Mouse (Mus musculus) heart, embryonic 12.5 days (tissue): ENCODE data around the gene Socs5. TPM values are rescaled to one million over a fixed set of nuclear protein-coding genes. Genes with fewer than 3 reads are reported as not detected.

Experiments used
- ATAC-seq: fragments of 200-750 bp; cut with Nextera tagmentation; 2 replicates; pipeline ENCODE4 v1.8.0; 2017; ENCODE audit warnings: moderate TSS enrichment, moderate library complexity; ENCODE audit not compliant: insufficient number of reproducible peaks, low FRiP score
- H3K27ac ChIP-seq: fragments of 300-500 bp; sonication (generic); 2 replicates; pipeline ENCODE4 v1.5.1; 2016; ENCODE audit warnings: mild to moderate bottlenecking, moderate library complexity; ENCODE audit not compliant: poor library complexity, severe bottlenecking
- H3K27me3 ChIP-seq: fragments of 300-500 bp; sonication (generic); replicated peaks from 2 replicates; pipeline ENCODE4 v1.6.1; 2016; ENCODE audit warnings: mild to moderate bottlenecking, moderate library complexity
- H3K36me3 ChIP-seq: fragments of 300-500 bp; sonication (generic); 2 replicates; pipeline ENCODE4 v1.6.1; 2016; ENCODE audit warnings: mild to moderate bottlenecking, moderate library complexity
- H3K4me1 ChIP-seq: fragments of 300-500 bp; sonication (generic); replicated peaks from 2 replicates; pipeline ENCODE4 v1.6.1; 2016; ENCODE audit warnings: mild to moderate bottlenecking
- H3K4me2 ChIP-seq: fragments of 300-500 bp; sonication (generic); 2 replicates; pipeline ENCODE4 v1.6.1; 2016; ENCODE audit warnings: mild to moderate bottlenecking, moderate library complexity
- H3K4me3 ChIP-seq: fragments of 300-500 bp; sonication (generic); 2 replicates; pipeline ENCODE4 v1.5.1; 2016; ENCODE audit warnings: mild to moderate bottlenecking
- H3K9ac ChIP-seq: fragments of 300-500 bp; sonication (generic); 2 replicates; pipeline ENCODE4 v1.6.1; 2016; ENCODE audit warnings: mild to moderate bottlenecking, moderate library complexity
- H3K9me3 ChIP-seq: fragments of 300-500 bp; sonication (generic); replicated peaks from 2 replicates; pipeline ENCODE4 v1.6.1; 2016; ENCODE audit warnings: mild to moderate bottlenecking, moderate library complexity
- WGBS: fragments of 180-500 bp; shearing (Covaris S2); methylation state at CpG from one replicate; pipeline ENCODE4 v1.1.7; 2016; 5-methylcytosine and 5-hydroxymethylcytosine counted together
- polyA plus RNA-seq: library from polyadenylated mRNA; unstranded; fragments of >200 nt; fragmentation: Nextera tagmentation; extraction: Ambion mirVana; gene quantifications from 2 replicates; pipeline ENCODE4 v1.2.1, GENCODE M21; 2016

The Socs5 gene
- polyA plus RNA-seq, 1 experiment from 2014 or later, result 13.5 TPM

DNA sequence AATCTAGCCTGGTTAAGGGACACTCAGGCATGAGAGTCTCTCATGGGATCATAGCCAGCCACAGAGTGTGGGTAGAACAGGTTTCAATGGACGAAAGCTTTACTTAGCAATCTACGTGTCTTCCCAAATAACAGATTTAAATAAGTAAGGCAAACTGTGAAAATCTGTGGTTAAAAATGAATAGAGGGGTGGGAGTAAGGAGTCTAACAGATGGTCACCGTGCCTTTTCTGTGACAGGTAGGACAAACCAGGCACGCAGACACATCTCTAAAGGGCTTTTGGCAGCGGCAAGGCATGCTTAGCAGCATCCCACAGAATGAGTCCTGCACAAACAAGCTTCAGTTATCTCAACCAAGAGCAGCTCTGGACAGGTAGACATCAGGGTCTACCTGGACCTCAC, 59.9 kb downstream of the Socs5 start:
- H3K36me3 ChIP-seq, result no peaks in the 10 kb centered on the region
- no peaks in the 10 kb centered on the region for H3K9me3 ChIP-seq
- 90% methylated on average over 5 of the region's 5 CpGs for WGBS
- no peak overlapping the region for H3K4me3 ChIP-seq
- H3K27me3 ChIP-seq, result no peaks in the 10 kb centered on the region
- H3K4me2 ChIP-seq, result no peak overlapping the region
- ATAC-seq, result no peak
- H3K9ac ChIP-seq, result no peak overlapping the region
- no peaks in the 10 kb centered on the region for H3K4me1 ChIP-seq
- H3K27ac ChIP-seq, result no peak overlapping the region

DNA sequence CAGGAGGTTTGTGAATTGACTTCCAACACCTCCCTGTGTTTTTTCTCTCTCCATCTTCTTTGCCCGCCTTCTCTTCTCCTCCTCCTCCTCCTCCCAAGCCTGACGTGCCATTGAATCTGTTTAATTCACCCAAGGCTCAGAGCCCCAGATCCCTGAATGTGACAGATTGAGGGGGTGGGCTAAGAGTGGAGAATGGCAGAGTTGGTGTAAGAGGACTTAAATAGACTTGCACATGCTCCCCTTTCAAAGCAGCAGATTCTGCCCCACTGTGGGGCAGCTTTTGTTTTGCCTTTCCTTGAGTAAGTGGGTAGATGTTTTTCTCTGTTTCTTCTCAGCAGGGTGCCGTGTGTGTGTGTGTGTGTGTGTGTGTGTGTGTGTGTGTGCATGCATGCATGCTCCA, 61.6 kb downstream of the Socs5 start:
- no peak overlapping the region for H3K9ac ChIP-seq
- 57% methylated on average over 3 of the region's 3 CpGs for WGBS
- H3K4me1 ChIP-seq, result no peaks in the 10 kb centered on the region
- no peak overlapping the region for H3K4me2 ChIP-seq
- ATAC-seq, result no peak
- H3K4me3 ChIP-seq, result no peak overlapping the region
- H3K27ac ChIP-seq, result no peak overlapping the region
- no peaks in the 10 kb centered on the region for H3K27me3 ChIP-seq
- no peaks in the 10 kb centered on the region for H3K36me3 ChIP-seq
- H3K9me3 ChIP-seq, result peaks cover 7% of the 10 kb centered on the region; the same call in 1 of the 2 replicates

DNA sequence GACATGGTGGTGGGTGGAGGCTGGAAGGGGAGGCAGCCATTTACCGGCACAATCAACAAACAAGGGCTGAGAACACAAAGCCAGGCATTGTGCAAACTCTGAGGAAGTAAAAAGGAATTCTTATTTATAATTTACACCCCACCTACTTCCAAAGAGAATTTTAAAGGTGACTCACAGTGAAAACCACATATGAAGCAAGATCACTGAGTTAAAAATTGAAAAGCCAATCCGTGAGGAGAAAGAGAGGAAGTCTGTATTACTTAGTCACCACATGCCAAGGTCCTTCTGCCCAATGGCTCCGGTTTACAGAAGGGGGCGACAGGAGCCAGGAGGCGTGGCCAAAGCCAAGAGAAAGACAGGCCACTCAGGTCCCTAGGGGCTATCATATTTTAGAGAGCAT, 62.9 kb downstream of the Socs5 start:
- no peaks in the 10 kb centered on the region for H3K36me3 ChIP-seq
- peaks cover 7% of the 10 kb centered on the region; the same call in 1 of the 2 replicates for H3K9me3 ChIP-seq
- H3K27me3 ChIP-seq, result no peaks in the 10 kb centered on the region
- no peak overlapping the region for H3K27ac ChIP-seq
- WGBS, result 54% methylated on average over 5 of the region's 5 CpGs
- peaks cover 4% of the 10 kb centered on the region; the same call in 1 of the 2 replicates for H3K4me1 ChIP-seq
- no peak for ATAC-seq
- H3K4me2 ChIP-seq, result no peak overlapping the region
- H3K9ac ChIP-seq, result no peak overlapping the region
- no peak overlapping the region for H3K4me3 ChIP-seq

DNA sequence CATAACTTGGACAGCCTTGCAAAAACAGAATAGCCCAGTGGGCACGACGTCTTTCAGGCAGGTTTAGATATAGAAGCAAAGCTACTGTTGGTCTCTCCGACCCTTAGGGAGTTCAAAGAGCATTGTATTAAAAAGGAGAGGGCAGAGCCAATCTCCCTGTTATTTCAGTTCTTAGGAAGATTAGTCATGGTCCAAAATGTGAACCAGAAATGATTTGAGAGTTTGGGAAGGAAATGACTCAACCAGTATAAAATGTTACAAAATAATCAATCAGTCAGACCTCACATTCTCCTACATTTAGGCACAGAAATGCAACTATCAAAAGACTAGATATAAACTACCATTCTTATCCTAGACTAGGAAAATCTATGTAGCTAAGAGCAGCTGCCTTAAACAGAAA, 64.6 kb downstream of the Socs5 start:
- H3K27me3 ChIP-seq, result no peaks in the 10 kb centered on the region
- H3K9me3 ChIP-seq, result peaks cover 7% of the 10 kb centered on the region; the same call in 1 of the 2 replicates
- H3K9ac ChIP-seq, result no peak overlapping the region
- ATAC-seq, result no peak
- no peak overlapping the region for H3K4me3 ChIP-seq
- no peaks in the 10 kb centered on the region for H3K36me3 ChIP-seq
- 67% methylated on average over 3 of the region's 3 CpGs for WGBS
- peaks cover 19% of the 10 kb centered on the region for H3K4me1 ChIP-seq
- H3K4me2 ChIP-seq, result no peak overlapping the region
- H3K27ac ChIP-seq, result no peak overlapping the region

DNA sequence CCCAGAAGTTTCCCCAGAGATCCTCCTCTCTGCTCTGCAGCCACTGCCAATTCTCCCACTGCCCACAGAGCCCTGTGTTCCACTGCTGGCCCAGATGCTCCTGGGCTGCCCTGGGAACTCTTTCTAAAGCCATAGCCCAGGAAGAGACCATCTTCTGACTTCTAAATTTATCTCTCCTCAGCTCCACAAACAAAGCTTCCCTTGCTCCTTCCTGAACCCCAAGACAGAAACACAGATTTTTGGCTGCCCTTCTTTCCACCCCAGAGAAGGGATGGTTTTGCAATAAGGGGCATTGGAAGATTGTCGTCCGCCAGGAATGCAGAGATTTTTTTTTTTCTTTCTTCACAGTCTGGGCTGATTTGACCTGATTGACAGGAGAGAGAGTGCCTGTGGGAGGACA, 66.5 kb downstream of the Socs5 start:
- Histone ChIP-seq H3K27ac (peak overlapping the region; percentile 37; the same call in 1 of the 2 replicates), H3K9ac (no peak overlapping the region), H3K4me1 (peaks cover 32% of the 10 kb centered on the region), H3K9me3 (peaks cover 7% of the 10 kb centered on the region; the same call in 1 of the 2 replicates), H3K4me3 (no peak overlapping the region), H3K4me2 (no peak overlapping the region), H3K27me3 (no peaks in the 10 kb centered on the region), H3K36me3 (no peaks in the 10 kb centered on the region)
- ATAC-seq, result no peak
- 42% methylated on average over 2 of the region's 2 CpGs for WGBS

DNA sequence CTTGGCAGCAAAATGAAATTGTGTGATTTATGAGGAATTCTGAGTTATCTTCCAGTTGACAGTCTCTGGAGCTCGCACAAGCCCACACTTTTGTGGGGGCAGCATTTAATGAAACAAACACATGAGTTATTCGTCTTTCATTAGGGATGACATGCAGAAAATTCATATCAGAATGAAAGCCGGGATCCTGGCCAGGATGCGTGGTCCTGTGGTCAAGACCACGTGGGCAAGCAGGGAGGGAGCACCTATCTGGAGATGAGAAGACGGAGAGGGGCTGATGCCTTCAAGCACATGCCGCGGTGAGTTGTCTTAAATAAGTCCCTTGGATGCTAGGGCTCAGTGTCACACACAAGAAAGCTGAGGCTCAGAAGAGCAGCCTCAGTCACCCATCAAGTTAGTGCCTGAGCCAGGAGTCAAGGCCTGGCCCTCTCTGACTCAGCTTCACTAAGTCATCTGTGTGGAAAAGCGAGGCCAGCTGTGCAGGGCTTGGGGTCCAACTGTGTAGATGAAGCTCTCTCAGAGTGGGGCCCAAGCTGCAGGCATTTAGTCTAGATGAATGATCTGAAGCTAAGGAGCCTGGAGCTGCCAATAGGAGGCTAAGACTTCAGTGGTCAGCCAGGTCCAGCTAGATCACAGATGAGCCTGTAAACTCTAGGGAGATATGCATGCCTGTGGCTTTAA, 67.3 kb downstream of the Socs5 start:
- Histone ChIP-seq H3K27ac (peak overlapping the region; percentile 42; the same call in 1 of the 2 replicates), H3K4me2 (no peak overlapping the region), H3K9ac (no peak overlapping the region), H3K36me3 (no peaks in the 10 kb centered on the region), H3K9me3 (peaks cover 7% of the 10 kb centered on the region; the same call in 1 of the 2 replicates), H3K4me1 (peaks cover 40% of the 10 kb centered on the region), H3K4me3 (no peak overlapping the region), H3K27me3 (no peaks in the 10 kb centered on the region)
- WGBS, result 69% methylated on average over 9 of the region's 9 CpGs
- ATAC-seq, result no peak

DNA sequence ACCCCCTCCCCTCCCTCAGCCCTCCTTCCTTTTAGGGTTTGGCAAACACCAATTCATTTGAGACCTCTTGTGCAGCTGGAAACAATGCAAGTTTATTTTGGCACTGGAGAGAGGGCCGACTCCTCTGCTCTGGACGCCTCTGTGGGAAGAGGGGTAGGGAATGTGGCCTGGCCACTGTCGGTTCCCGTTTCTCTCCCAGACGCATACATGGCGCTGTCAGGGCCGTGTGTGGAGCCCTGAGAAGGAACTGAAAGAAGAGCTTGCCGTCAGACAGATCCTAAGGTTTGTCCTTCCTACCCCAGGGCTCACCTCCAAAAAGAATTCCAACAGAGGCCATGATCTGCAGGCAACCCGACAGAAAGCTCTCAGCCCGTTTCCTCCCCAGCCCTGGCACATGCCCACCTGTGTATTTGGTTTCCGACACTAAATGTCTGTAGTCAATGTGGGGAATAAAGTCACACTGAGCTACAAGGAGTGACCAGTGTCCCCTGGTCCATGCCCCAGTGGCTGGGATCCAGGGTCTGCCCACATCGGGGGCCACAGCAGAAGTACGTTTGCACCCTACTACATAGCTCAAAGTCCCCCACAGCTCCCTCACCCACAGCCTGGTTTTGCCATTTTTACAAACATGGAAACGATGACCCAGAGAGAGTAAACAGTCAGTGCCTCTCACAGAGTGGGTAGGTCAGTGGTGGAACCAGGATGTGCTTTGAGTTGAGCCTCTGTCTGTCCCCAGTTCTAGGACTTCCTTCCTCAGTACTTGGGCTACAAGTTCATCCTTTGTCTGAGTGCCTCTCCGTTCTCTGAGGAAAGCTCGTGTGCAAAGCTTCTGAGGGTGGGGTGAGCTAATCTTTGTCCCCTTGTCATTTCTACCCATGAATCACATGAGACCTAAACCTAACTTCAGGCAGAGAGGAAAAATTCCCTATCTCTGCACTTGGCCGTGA, 68.9 kb downstream of the Socs5 start:
- peak overlapping the region; percentile 5; the same call in 1 of the 2 replicates for H3K4me2 ChIP-seq
- WGBS, result 51% methylated on average over 17 of the region's 17 CpGs
- H3K27ac ChIP-seq, result peak overlapping the region; percentile 54

DNA sequence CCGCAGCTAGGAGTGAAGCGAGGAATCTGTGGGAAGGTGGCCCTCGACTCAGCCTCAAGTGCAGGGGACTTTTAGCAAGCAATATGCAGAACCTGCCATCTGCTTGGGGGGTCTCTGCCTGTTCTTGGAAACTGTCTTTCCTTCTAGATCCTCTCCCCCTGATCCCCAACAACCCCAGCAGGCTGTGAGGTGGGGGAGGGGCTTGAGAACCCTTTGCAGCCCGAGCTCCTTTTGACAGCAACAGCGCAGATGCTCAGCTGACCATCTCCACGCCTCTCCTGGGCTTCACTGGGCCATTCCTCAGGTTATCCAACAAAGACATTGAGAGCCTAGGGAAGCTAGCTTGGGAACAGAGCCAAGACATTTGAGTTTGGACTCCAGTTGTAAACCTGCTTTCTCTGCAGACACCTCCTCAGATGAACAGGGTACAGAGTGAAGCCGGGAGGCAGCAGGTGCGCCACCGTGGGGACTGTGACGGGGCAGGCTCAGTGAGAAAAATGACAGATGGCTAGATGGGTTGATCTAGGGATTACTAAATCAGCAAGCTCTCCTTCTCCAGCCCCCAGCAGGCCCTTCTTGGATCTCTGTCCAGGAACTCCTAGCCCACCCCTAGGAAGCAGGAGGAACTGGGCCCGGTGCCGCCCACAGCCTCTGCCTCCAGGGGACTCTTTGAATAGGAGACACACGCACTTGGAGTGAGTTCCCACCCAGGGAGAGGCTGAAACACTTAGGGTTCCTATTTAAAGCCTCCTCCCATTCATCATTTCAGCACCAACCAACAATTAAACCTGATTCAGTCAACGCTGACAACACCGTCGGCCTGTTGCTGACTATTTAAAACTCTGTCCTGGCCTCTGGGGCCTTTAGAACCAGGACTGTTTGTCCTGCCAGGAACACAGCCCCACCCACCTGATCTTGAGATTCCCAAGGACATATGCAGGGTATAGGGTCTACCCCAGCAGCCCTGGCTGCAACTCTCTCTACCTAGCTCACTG, 71.4 kb downstream of the Socs5 start:
- ATAC-seq, result no peak
- Histone ChIP-seq H3K4me3 (no peak overlapping the region), H3K36me3 (no peaks in the 10 kb centered on the region), H3K4me2 (peak overlapping the region; percentile 38), H3K27ac (no peak overlapping the region), H3K27me3 (no peaks in the 10 kb centered on the region), H3K9ac (no peak overlapping the region; the same call in 1 of the 2 replicates), H3K9me3 (0 out of 2 replicates have a peak, but pooled peaks cover 6% of the 10 kb centered on the region), H3K4me1 (peaks cover 44% of the 10 kb centered on the region)
- WGBS, result 42% methylated on average over 16 of the region's 16 CpGs

More for the DNA sequence above, 68.9 kb downstream of the Socs5 start:
- Histone ChIP-seq H3K4me1 (peaks cover 44% of the 10 kb centered on the region), H3K27me3 (no peaks in the 10 kb centered on the region), H3K9me3 (peaks cover 7% of the 10 kb centered on the region; the same call in 1 of the 2 replicates), H3K9ac (no peak overlapping the region), H3K4me3 (no peak overlapping the region), H3K36me3 (no peaks in the 10 kb centered on the region)
- peak; percentile 35; the same call in 1 of the 2 replicates for ATAC-seq

DNA sequence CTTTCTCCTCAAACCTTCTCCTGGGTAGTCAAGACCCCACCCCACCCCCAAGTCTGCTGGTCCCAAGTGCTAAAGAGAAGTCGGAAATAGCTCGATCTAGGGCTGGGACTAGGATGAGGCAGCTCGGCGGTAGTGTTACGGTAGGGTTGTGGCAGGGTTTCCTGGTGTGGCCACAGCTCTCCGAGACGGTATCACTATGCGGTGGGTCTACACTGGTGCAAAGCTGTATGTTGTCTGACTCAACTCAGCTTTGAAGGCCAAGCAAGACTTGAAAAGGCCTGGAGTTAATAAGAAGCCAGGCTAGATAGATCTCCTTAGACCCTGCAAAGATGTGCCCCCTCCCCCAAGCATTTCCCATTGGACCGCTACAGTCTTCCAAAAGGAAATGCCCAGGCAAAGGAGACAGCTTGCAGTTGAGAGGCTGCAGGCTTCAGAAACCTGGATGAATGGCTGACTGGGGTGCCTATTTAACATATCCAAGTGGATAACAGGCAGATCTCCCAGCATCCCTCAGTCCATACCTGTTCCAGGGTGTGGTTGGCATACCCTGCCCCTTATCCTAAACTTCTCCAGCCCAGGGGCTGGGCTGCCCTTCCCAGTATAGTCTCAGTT, 72.6 kb downstream of the Socs5 start:
- H3K9ac ChIP-seq, result no peak overlapping the region
- no peak overlapping the region for H3K27ac ChIP-seq
- H3K4me3 ChIP-seq, result no peak overlapping the region
- H3K4me1 ChIP-seq, result peaks cover 44% of the 10 kb centered on the region
- H3K27me3 ChIP-seq, result no peaks in the 10 kb centered on the region
- 78% methylated on average over 9 of the region's 9 CpGs for WGBS
- ATAC-seq, result no peak
- H3K9me3 ChIP-seq, result 0 out of 2 replicates have a peak, but pooled peaks cover 6% of the 10 kb centered on the region
- no peak overlapping the region for H3K4me2 ChIP-seq
- H3K36me3 ChIP-seq, result no peaks in the 10 kb centered on the region
